Mouse (Mus musculus) embryonic fibroblast, embryonic 13.5 days (primary cell): ENCODE data around the gene Lama5. TPM values are rescaled to one million over a fixed set of nuclear protein-coding genes. Genes with fewer than 3 reads are reported as not detected.
"Not testable (repeated sequence)": the region's sequence is repeated elsewhere in the genome, so short reads cannot be mapped to it uniquely, and the experiment has no call there.

ENCODE experiments used
- H3K27ac ChIP-seq: 2 replicates; pipeline ENCODE4 v1.5.1; 2012; ENCODE audit warnings: low read length, control low read depth, inconsistent platforms; ENCODE audit not compliant: insufficient read depth
- H3K4me1 ChIP-seq: 2 replicates; pipeline ENCODE4 v1.6.1; 2011; ENCODE audit warnings: low read length; ENCODE audit not compliant: control insufficient read depth, insufficient read depth
- H3K4me3 ChIP-seq: 2 replicates; pipeline ENCODE4 v1.5.1; 2011; ENCODE audit warnings: mild to moderate bottlenecking, control low read depth, low read length; ENCODE audit not compliant: insufficient read depth
- CTCF ChIP-seq: IDR thresholded peaks from 2 replicates; pipeline ENCODE4 v1.5.1; 2011; ENCODE audit warnings: mild to moderate bottlenecking, control low read depth, low read length, moderate library complexity, borderline replicate concordance; ENCODE audit not compliant: insufficient read depth
- POLR2A ChIP-seq: IDR thresholded peaks from 2 replicates; pipeline ENCODE4 v1.6.1; 2011; ENCODE audit warnings: low read depth, mild to moderate bottlenecking, control low read depth, low read length, moderate library complexity
- polyA plus RNA-seq: library from polyadenylated mRNA; stranded (reverse); fragments of >200 nt; gene quantifications from 2 replicates; pipeline ENCODE4 v1.2.4, GENCODE M21; 2011; ENCODE audit warnings: low read depth; ENCODE audit not compliant: missing spikeins, insufficient read length

Lama5 gene
- polyA plus RNA-seq, 1 experiment = 31.0 TPM

GRCm38 (mm10) chr2:180261901-180262300 lies 36.2 kb upstream of the Lama5 start:
- Histone ChIP-seq H3K4me3 (no peak overlapping the region), H3K27ac (no peak overlapping the region), H3K4me1 (peaks cover 4% of the 10 kb centered on the region; the same call in 1 of the 2 replicates)
- TF ChIP-seq CTCF (no peak), POLR2A (no peak)

GRCm38 (mm10) chr2:180260610-180261480 lies 35.2 kb upstream of the Lama5 start:
- H3K4me3 ChIP-seq = no peak overlapping the region
- TF ChIP-seq POLR2A = peak; percentile 30; the same call in 1 of the 2 replicates
- no peak for TF ChIP-seq CTCF
- H3K27ac ChIP-seq = no peak overlapping the region
- H3K4me1 ChIP-seq = peaks cover 4% of the 10 kb centered on the region; the same call in 1 of the 2 replicates

GRCm38 (mm10) chr2:180259826-180260609 lies 34.4 kb upstream of the Lama5 start:
- not testable (repeated sequence) for H3K4me1 ChIP-seq, H3K4me3 ChIP-seq, H3K27ac ChIP-seq
- 0 out of 2 replicates have a peak, but pooled peaks have one; percentile 6 for TF ChIP-seq POLR2A

- H3K4me3 ChIP-seq, H3K4me1 ChIP-seq, H3K27ac ChIP-seq: not testable (repeated sequence)
Measured at GRCm38 (mm10) chr2:180258951-180259484, 33.4 kb upstream of the Lama5 start.

GRCm38 (mm10) chr2:180257963-180258865 lies 32.6 kb upstream of the Lama5 start:
- Histone ChIP-seq H3K4me1 (peaks cover 4% of the 10 kb centered on the region; the same call in 1 of the 2 replicates), H3K4me3 (peak overlapping the region; percentile 93), H3K27ac (0 out of 2 replicates have a peak overlapping the region, but pooled peaks have one; percentile 38)
- TF ChIP-seq CTCF = no peak
- TF ChIP-seq POLR2A = 0 out of 2 replicates have a peak, but pooled peaks have one; percentile 27

GRCm38 (mm10) chr2:180257001-180257521 lies 31.4 kb upstream of the Lama5 start, which contains the start of gene Rps21:
Gene Rps21, plus strand, starts transcription at chr2:180257377.
- TF ChIP-seq CTCF (no peak), POLR2A (peak; percentile 99)
- H3K27ac ChIP-seq = peak within 1 kb of the TSS; percentile 77
- H3K4me1 ChIP-seq = peaks cover 4% of the 10 kb centered on the region; the same call in 1 of the 2 replicates
- H3K4me3 ChIP-seq = peak within 1 kb of the TSS; percentile 93

- TF ChIP-seq CTCF (no peak), POLR2A (no peak; the same call in 1 of the 2 replicates)
- H3K4me1 ChIP-seq = peaks cover 4% of the 10 kb centered on the region; the same call in 1 of the 2 replicates
- peak overlapping the region; percentile 49 for H3K4me3 ChIP-seq
- H3K27ac ChIP-seq = peak overlapping the region; percentile 77
Measured at GRCm38 (mm10) chr2:180256296-180257000, 30.8 kb upstream of the Lama5 start.

GRCm38 (mm10) chr2:180255701-180256100 lies 30.0 kb upstream of the Lama5 start:
- peaks cover 4% of the 10 kb centered on the region; the same call in 1 of the 2 replicates for H3K4me1 ChIP-seq
- no peak overlapping the region for H3K27ac ChIP-seq
- TF ChIP-seq CTCF = no peak
- no peak for TF ChIP-seq POLR2A
- H3K4me3 ChIP-seq = no peak overlapping the region
